24 mouse cellular contexts compared by ENCODE assay signal in the genomic region with DNA sequence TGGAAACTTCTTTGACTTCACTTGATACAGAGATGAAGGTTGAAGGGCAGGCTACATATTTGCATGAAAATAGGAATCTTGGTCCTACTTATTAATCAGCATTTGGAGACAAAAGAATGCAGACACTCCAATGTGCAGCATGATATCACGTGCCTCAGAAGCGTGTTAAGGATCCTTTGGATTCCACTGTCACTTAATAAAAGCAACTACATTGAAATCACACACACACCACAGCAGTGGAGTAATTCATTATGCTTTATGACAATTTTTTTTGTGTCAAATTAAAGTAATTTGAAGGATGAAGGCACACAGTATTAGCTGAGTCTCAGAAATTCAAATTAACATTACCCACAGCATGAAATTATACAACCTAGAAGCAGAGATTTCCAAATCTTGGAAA.
"Had no signal": no experiment of that assay in that cellular context is flagged by ENCODE, and none has a peak within 500 bp of the region (broad histone marks: within the 10 kb centered on the region; RNA-seq: fewer than 3 reads in every experiment).

No protein-coding gene starts in this region.

- H3K4me2 ChIP-seq: heart, embryonic 12.5 days; hindbrain, embryonic 12.5 days; hindbrain, embryonic 14.5 days; intestine, embryonic 15.5 days; limb, embryonic 13.5 days; limb, embryonic 15.5 days; liver, embryonic 12.5 days had no signal

- H3K27ac ChIP-seq: gastrocnemius, adult 2 months; heart, embryonic 10.5 days; hindbrain, embryonic 10.5 days; hindbrain, embryonic 12.5 days; hindbrain, embryonic 14.5 days; intestine, embryonic 15.5 days; layer of hippocampus, adult 2 months; left cerebral cortex, adult 2 months; limb, embryonic 13.5 days; limb, embryonic 15.5 days; liver, embryonic 12.5 days; liver, embryonic 14.5 days had no signal

- H3K4me3 ChIP-seq: gastrocnemius, adult 2 months; heart, embryonic 10.5 days; heart, embryonic 12.5 days; hindbrain, embryonic 10.5 days; hindbrain, embryonic 12.5 days; intestine, embryonic 15.5 days; layer of hippocampus, adult 2 months; left cerebral cortex, adult 2 months; limb, embryonic 13.5 days; limb, embryonic 15.5 days; liver, embryonic 12.5 days had no signal

- H3K4me1 ChIP-seq: heart, embryonic 10.5 days; heart, embryonic 12.5 days; hindbrain, embryonic 10.5 days; hindbrain, embryonic 12.5 days; intestine, embryonic 15.5 days; limb, embryonic 13.5 days; limb, embryonic 15.5 days; liver, embryonic 12.5 days had no signal

- H3K36me3 ChIP-seq: heart, embryonic 10.5 days; heart, embryonic 12.5 days; hindbrain, embryonic 10.5 days; hindbrain, embryonic 12.5 days; intestine, embryonic 15.5 days; limb, embryonic 13.5 days; limb, embryonic 15.5 days; liver, embryonic 12.5 days had no signal

- ATAC-seq: hindbrain, embryonic 16.5 days; inflammation-experienced regulatory T-cells, adult 6 months; intestine, embryonic 15.5 days; liver, embryonic 12.5 days had no signal

- H3K9ac ChIP-seq: heart, embryonic 12.5 days; hindbrain, embryonic 12.5 days; hindbrain, embryonic 14.5 days; intestine, embryonic 15.5 days; limb, embryonic 13.5 days; limb, embryonic 15.5 days; liver, embryonic 12.5 days; liver, embryonic 14.5 days had no signal

- H3K9me3 ChIP-seq: heart, embryonic 10.5 days; heart, embryonic 12.5 days; hindbrain, embryonic 10.5 days; hindbrain, embryonic 12.5 days; intestine, embryonic 15.5 days; limb, embryonic 13.5 days; limb, embryonic 15.5 days; liver, embryonic 12.5 days had no signal

- DNase-seq: gastrocnemius, adult 2 months; gastrocnemius, postnatal 10 days; gastrocnemius, postnatal 25 days; heart, postnatal 10 days; heart, postnatal 4 days; kidney, adult 18-20 months; kidney, postnatal 25 days; kidney, postnatal 4 days; left cerebral cortex, postnatal 4 days; lung, adult 18-20 months had no signal

- H3K27me3 ChIP-seq: heart, embryonic 12.5 days; hindbrain, embryonic 12.5 days; intestine, embryonic 15.5 days; limb, embryonic 13.5 days; limb, embryonic 15.5 days; liver, embryonic 12.5 days had no signal
